Mouse (Mus musculus) layer of hippocampus, adult 9-11 months (tissue): Measurements from ENCODE around the gene Casp14.
A peak's percentile ranks its signal among the peaks of the same experiment; 100 is the strongest.
"Not testable (repeated sequence)": the region's sequence is repeated elsewhere in the genome, so short reads cannot be mapped to it uniquely, and the experiment has no call there.

Source experiments
- DNase-seq: peaks from one replicate; pipeline ENCODE4 v3.0.0; 2022

Casp14 gene

DNA sequence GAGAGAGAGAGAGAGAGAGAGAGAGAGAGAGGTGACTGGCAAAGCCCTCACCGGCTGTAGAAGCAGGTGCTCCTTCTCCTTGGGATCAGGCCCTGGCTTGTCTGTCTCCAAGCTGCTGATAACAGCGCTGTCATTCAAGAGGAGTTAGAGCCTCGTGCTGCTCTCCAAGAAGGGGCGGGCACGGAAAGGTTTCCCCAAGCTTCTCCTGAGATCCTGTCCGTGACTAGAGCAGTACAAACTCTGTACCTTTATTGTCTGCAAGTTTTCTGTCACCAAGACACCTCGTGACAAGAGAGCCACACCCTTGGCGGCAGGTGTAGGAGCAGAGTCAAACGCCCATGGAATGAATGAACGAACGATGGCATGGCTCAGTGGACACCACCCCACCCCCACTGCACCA lies at the start of gene Casp14:
TSS of gene Casp14 (minus strand) at position 239 of the 400 bp plus-strand sequence.
- no peak for DNase-seq

GRCm38 (mm10) chr10:78765570-78765969 lies 47.5 kb upstream of the Casp14 start:
- DNase-seq: no peak

DNA sequence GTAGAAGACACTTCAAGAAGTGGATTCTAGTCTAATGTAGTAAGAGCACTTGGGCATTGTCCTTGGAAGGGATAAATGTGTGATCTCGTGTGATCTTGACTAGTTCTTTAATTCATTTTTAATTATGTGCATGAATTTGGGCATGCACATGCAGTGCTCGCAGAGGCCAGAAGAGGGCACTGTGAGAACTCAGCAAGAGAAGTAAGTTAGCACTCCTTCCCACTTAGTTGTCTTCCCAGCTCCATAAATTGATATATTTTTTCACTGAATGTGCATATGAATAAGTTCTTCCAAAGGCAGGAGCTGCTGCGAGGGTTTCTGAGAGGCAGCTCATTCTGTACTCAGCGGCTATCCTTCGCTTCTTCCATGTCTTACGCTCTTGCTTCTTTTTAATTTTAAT lies 37.9 kb upstream of the Casp14 start:
- DNase-seq: peak; percentile 72

DNA sequence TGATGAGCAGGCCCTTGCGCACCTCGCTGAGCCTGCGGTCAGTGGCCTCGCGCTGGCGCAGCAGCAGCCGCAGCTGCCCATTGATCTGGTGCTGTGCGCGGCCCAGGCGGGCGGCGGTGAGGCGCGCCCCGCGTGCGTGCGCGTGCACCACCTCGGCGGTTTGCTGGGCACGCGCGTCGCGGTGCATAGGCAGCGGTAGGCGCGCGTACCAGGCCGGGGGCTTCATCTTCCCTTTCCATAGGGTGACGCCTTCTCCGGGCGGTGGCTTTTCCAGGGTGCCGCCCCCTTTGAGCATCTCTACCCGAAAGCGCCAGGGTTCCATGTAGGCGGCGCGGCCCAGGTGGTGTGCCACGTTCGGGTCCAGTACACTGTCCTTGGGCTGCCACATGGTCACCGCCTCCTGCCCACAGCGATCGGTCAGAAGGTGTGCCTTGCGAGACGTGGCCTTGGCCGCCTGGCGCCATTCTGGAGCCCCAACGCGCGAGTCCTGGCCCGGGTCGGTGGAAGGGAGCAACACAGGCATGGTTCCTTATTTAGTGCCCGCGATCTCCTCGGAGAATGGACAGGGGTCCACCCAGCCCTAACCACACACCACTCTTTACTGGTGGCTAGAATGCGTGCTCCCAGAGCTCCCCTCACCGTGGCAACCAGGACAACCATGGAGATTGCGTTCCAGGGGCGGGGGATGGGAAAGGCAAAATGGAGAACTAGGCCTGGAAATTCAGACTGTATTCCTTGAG lies 34.5 kb upstream of the Casp14 start, which contains the start of gene Ccdc105:
TSS of gene Ccdc105 (minus strand) at position 614 of the 740 bp plus-strand sequence.
- DNase-seq: peak; percentile 80

DNA sequence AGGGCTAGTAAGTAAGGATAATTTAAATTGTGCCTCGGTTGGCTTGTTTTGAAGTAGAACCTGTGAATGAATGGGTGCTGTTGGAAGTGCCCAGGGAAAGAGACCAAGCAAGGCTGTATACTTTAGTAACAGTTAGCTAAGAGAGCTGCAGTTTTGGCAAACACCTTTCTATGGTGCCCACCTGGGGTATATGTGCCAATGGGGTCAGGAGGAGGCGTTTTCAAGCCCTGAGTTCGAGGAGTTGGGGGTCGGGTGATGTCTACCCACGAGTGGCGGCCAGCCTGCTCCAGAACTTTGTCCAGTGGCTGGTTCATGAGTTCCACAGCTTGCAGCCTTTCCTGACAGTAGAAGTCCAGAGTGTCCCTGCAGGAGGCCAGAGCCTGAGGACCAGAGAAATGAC lies 30.9 kb upstream of the Casp14 start:
- no peak for DNase-seq

DNA sequence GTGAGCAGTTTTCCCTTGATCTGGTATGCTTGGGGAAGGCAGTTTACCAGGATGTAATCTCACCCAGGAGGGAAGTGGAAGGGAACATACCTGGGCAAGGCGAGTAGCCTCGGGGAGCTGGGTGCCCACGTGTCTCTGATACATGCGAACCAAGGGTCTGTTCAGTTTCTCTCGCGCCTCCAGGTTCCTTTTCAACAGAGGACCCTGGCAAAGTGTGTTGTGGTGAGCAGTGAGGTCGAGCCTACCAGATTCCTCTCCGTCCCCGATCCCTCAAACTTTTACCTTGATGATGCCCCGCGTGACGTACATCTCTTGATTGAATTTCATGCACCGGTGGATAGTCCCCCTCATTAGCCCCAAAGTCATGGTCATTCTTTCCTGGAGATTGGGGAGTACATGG lies 30.1 kb upstream of the Casp14 start:
- DNase-seq: no peak

GRCm38 (mm10) chr10:78747035-78747721 lies 29.1 kb upstream of the Casp14 start:
- no peak for DNase-seq

DNA sequence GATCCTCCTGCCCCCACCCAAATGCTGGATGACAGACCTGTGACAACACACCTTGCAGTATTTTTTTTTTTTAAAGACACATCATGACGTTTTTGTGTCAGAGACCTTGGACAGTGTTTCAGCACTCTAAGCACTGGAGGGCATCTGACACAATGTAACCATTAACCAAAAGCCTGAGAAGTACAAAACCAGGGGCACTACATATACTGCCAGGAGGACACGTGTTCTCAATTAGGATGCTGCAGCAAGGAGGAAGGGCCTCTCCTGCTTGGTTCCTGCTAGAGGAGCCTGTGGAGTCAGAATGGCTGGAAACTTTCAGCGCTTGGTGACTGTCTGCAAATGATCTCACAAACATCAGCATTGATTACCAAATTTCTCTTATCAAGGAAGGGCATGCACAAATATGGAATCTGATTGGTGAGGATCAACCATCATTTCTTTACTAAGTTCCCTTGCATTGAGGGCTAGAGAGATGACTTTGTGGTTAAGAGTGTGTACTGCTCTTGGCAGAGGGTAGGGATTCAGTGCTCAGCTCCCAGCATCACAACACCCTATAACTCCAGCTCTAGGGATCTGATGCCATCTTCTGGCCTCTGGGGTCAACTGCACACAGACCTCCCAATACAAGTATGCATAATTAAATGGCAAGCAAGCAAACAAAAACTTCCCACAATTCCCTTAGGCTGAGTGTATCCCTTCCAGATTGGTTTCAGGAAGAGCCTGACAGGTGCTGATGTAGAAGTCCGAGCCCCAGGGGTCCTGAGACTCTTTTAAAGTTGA lies 27.5 kb upstream of the Casp14 start:
- no peak for DNase-seq

DNA sequence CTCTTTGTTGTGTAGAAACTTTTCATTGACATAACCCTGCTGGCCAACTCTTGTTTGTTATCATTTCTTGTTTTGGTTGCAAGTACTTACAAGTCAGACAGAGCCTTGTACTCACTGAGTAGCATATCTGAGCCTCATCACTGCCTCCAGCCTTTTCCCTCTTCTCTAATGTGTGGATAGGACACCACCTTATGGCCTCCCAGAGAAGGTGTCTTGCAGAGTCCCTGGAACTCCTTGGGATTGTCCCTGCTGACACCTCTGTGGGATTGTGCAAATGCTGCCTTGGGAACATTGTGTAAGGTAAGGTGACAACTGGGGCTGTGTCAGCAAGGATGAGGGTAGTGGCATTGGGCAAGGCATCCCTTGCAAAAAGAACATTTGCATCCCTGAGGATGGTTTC lies 25.6 kb upstream of the Casp14 start:
- no peak for DNase-seq

- no peak for DNase-seq
Measured at GRCm38 (mm10) chr10:78739821-78740220, 21.7 kb upstream of the Casp14 start.

GRCm38 (mm10) chr10:78727876-78728275 lies 9.8 kb upstream of the Casp14 start:
- no peak for DNase-seq

GRCm38 (mm10) chr10:78727035-78727434 lies 8.9 kb upstream of the Casp14 start:
- no peak for DNase-seq

DNA sequence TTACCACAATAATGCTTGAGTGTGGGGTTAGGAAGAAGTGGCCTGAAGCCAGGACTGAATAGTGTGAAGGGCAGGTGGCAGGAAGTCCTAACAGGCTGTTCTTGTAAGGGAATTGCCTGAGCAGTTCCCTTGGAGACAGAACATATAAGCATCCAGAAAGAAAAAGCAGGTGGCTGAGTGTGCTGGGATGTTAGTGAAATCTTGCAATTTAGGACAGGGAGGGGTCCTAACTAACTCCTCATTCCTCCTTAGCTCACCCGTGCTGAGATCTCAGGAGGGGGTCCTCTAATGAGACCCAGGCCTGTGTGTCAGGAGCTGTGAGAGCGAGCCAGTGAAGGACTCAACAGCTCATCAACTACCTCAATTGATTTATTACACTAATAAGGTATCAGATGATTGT lies 5.3 kb upstream of the Casp14 start:
- no peak for DNase-seq

GRCm38 (mm10) chr10:78722654-78723053 lies 4.6 kb upstream of the Casp14 start:
- DNase-seq: peak; percentile 72

- DNase-seq: no peak
Measured at GRCm38 (mm10) chr10:78722036-78722435, 3.9 kb upstream of the Casp14 start.

GRCm38 (mm10) chr10:78716231-78716630 lies 1.9 kb downstream of the Casp14 start:
- no peak for DNase-seq

- no peak for DNase-seq
Measured at GRCm38 (mm10) chr10:78715156-78715555, 2.9 kb downstream of the Casp14 start.

DNA sequence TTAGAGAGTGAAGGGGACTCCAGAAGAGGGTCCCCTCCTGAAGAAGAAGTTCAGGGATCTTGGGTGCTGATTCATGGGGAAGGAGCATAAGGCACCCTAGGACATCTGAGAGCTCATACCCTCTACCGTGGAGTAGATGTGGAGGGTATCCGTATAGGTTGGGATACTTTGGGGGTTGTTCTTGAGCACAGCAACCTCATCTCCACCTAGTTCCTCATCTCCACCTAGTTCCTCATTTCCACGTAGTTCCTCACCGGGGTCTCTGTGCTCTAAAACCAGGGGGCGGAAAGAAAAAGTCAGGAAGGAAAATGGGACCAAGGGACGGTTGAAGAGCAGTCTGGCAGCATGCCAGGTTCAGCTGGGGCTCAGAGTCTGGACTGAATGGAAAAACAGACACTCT lies 4.0 kb downstream of the Casp14 start:
- DNase-seq: no peak

DNA sequence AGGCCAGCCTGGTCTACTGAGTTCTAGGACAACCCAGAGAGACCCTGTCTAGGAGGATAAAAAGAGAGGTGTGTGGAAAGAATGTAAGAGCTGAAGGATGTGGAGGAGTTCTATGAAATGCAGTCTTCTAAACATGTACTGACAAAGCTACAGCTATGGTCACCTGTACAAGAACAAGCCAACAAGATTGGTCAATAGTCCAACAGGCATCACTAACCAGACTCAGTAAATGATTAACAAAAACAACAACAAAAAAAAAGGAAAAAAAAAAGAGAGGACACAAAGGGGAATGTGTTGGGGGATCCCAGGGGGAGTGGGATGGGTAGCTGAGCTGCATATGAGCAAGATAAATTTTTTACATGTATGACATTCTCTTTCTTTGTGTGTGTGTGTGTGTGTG lies 7.4 kb downstream of the Casp14 start:
- DNase-seq: no peak

DNA sequence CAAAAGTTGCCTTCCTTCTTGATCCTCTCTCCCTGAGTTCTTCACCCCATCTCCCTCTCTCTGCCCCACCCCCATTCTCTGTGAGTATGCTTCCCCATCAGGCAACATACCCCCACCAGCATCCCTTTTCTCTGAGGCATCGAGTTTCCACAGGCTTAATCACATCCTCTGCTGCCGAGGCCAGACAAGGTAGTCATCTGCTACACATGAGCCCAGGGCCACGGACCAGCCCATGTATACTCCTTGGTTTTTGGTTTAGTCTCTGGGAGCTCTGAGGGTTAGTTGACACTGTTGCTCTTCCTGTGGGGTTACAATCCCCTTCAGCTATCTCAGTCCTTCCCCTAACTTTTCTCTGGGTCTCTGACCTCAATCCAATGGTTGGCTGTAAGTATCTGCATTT lies 17.2 kb downstream of the Casp14 start:
- DNase-seq: no peak

DNA sequence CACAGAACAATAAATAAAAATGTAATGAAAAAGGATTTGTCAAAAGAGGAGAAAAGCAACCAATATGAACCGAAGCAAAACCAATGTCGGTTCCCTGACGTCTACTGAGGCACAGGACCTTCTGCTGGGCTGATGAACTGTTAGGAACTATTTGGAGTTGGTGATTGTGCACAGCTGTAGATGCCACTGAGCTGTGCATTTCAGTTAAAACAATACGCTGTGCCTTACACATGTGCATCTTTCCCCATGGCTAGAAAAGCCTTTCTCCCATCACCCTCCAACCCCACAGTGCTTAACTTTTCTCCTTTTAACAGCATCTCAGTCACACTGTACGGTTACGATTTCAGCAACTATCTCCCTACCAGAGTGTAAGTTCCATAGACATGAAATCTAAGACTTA lies 28.1 kb downstream of the Casp14 start:
- DNase-seq: no peak

DNA sequence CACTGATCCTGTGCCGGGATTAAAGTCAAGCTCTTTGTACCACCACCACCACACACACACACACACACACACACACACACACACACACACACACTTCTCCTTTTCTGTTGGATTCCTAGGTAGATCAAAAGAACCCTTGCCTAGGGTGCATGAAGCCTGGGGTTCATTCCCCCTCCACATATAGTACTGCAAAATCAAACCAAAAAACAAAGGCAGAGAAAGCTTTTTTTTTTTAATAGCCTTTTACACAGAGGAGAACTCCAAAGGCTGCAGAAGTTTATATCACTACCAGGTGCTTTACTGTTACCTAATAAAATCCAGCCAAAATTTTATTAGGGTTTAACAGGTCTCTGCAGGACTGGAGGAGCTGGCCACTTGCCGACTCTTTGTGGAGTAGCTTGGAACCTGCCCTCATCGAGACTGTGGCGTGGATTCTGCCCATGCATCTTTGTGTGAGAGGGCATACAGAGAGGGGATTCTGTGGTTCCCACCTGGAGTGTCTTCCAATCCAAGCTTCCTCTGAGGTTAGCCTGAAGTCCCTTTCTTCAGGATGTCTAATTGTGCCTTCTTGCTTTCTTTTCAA lies 31.0 kb downstream of the Casp14 start:
- DNase-seq: no peak

DNA sequence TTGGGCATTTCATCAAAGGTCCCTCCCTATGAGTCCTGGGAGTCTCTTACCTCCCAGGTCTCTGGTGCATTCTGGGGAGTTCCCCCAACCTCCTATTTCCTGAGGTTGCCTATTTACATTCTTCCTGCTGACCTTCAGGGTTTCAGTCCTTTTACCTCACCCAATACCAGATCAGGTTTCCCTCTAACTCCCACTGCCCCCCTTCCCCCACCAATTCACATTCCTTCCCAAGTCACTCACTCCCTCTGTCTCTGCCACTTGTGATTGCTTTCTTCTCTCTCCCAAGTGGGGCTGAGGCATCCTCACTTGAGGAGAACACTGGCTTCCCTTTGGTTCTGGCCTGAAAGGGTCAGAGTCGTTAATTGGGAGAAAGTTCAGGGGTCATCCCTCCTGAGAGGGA lies 48.0 kb downstream of the Casp14 start:
- not testable (repeated sequence) for DNase-seq
